Mouse (Mus musculus) CH12F3 (cell line): ENCODE results near the gene Mettl7a2.
"Not testable (repeated sequence)": the region's sequence is repeated elsewhere in the genome, so short reads cannot be mapped to it uniquely, and the experiment has no call there.

ENCODE experiments used
- in situ Hi-C: fragments of 300-500 bp; cut with MboI; formaldehyde crosslinking; loops from 2 replicates; pipeline ENCODE4 v1.14.3; 2020; ENCODE audit warnings: low sequenced_read_pairs

The Mettl7a2 gene

GRCm38 (mm10) chr15:100352711-100353250 lies at the start of gene Mettl7a2, which contains the start of gene Methig1:
Gene Mettl7a2 (plus strand): TSS chr15:100353200.
Gene Methig1 (plus strand): TSS chr15:100353149.
- in situ Hi-C loops = no loop called here

DNA sequence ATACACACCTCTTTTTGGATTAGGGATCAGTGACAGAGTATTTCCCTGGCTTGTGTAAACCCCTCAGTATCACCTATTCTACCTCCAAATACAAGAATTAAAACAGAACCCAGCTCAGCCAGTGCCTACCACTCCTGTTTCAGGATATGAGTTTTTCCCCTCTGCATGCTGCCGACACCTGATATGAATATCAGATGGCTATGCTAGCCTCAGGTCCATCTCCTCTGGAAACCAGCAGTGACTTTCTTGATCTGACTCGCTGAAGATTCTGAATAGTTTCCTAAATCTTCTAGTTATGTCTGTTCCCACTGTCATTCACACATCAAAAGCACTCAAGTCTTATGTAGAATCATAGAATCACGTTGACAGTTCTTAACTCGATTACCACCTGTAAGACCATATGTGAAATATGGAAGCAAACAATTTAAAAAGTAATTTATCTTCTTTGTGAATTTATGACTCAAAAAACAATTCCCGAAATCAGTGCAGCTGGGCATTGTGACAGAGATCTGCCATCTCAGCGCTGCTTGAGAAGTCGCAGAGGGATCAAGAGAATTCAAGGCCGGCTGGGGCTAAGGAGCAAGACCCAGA lies 49.5 kb upstream of the Mettl7a2 start:
- in situ Hi-C loops = no loop called here

DNA sequence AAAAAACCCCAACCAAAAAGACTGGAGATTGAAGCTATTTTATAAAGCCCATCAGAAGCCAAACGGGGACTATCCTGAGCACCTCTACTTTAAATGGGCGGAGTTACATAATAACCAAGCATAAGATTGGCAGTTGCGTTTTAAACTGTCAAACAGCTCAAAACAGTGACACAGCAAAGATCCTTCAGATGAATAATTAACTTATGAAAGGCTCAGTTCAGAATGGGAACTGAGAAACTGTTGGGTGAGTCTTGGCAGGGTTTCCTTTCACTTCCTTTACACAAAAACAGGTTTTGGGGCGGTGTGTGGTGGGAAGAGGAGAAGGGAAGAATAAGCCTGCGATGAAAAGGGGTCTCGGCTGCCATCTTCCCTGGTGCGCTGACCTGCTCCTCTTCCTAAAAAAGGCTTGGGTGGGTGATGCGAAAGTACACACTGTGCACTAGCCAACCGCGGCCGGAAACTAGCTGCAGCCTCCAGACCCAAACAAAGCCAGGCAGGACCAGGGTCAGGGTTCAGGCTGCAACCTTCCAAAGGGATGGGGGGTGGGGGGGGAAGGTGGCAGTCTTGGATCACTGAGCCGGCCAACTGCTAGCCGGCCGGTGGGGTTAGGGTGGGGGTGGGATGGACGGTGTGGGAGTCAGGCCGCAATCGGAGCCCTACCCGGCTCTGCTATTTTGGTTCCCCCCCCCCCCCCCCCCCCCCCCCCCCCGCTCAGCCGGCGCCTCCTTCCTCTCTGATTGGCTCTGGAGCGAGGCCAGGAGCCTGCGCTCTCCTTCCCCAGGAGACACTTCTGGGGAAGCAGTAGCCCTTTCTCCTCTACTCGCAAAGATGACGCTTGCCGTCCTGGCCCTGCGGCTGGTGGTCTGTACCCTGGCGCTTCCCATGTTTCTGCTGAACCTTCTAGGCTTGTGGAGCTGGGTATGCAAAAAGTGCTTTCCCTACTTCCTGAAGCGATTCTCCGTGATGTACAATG lies 48.7 kb upstream of the Mettl7a2 start, which contains the start of gene Mettl7a1:
Gene Mettl7a1 (plus strand): TSS at position 122 of the 973 bp plus-strand sequence.
- in situ Hi-C loops = no loop called here

GRCm38 (mm10) chr15:100306201-100306600 lies 46.8 kb upstream of the Mettl7a2 start:
- in situ Hi-C loops = no loop called here

DNA sequence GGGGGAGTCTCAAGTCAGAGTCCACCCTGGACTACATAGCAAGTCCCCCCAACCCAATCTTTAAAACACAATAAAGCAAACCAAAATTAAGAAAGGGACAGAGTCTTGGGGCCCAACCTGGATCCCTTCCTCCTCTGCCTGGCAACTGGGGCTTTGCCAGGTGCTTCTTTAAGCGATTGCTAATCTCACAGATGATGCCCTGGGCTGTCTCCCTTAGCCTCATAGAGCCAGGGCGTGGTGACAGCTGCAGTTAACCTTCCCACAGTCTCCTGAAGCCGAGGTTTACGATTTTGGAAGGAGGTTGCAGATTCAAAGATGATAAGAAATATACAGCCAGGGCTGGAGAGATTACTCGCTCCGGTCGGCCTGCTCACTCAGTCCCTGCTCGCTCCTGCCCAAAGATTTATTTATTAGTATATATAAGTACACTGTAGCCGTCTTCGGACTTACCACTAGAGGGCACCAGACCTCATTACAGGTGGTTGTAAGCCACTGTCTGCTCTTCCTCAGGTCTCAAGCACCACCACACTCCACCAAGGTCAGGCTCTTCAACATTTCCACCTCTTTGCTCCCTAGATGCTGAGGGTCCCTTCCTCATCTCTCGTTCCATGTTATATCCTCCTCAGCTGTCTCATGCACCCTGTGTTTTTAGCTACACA lies 45.4 kb upstream of the Mettl7a2 start:
- in situ Hi-C loops = not testable (repeated sequence)

DNA sequence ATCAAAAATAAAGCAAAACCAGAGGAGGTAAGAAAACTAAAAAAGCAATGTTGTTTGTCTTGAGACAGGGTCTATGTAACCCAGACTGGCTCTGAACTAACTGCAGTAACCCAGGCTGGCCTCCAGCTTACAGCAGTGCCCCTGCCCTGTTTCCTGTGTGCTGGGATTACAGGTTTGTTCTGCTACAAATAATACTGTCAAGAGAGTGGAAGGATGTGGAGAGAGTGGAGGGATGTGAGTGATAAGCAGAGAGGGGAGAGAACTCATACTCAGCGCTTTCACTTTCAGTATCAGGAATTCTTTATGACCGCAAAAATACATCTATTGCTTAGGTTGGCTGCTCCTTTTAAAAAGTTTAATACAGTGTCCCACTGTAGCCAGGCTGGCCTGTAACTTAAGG lies 40.7 kb upstream of the Mettl7a2 start:
- in situ Hi-C loops = no loop called here

GRCm38 (mm10) chr15:100314448-100315145 lies 38.4 kb upstream of the Mettl7a2 start:
- in situ Hi-C loops = no loop called here

DNA sequence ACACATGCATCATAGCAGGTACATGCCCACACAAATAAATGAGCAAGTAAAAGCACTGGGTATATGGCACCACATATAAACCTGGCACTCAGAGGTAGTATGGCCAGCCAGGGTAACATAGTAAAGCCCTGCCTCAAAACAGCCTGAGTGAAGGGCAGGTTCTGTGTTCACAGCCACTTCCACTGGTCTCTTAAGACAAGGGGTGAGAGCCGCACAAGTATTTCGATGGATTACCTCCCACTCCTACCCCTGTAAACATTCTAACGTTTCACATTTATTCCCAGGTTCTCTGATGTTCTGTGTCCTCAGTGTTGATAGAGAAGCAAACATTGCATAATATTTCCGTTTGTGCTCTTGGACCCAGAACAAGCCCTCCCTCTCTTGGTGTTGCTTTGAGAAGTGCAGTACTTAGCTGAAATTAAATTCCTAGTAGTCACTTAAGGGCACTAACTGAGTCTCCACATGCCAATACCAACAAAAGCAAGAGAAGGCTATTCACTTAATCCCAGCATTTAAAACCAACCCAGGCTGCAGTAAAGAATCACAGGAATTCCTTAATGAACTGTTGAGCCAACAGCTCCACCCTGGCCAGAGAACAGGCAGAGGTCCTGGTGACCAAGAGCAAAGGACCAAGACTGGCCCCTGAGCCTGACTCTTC lies 34.9 kb upstream of the Mettl7a2 start:
- in situ Hi-C loops = not testable (repeated sequence)

DNA sequence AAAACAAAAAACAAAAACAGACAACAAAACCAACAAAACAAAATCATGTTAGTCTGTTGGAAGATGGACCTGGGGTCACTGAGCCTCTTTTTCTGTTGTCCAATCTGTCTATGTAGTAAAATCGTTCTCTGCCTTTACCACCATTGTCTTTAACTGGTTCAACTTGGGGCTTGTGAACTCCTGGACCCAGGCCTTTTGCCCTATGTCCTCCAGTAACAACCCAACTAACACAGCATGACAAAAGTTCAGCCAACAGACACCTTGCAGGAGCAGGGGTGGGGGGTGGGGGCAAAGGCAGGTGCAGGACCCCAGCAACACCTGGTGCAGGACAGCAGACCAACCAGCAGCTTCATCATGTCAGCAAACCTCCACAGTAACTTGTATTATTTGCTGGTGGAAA lies 33.1 kb upstream of the Mettl7a2 start:
- in situ Hi-C loops = no loop called here

- in situ Hi-C loops = no loop called here
Measured at GRCm38 (mm10) chr15:100320295-100320905, 32.6 kb upstream of the Mettl7a2 start.

DNA sequence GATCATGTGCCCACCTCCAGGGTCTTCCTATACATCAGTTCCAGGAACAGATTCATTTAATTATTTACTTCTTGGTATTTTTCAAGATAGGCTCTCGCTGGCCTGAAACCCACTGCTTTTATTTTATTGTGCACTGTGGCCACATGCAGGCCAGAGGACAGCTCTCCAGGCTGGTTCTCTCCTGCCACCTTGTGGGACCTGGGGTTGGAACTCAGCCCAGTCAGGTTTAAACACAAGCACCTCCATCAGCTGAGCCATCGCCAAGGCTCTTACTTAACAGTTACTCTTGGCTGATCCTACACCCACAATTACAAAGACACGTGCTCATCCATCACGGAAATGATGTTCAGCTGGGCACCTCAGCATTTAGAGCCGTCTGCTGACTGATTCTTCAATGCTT lies 31.9 kb upstream of the Mettl7a2 start:
- in situ Hi-C loops = no loop called here

DNA sequence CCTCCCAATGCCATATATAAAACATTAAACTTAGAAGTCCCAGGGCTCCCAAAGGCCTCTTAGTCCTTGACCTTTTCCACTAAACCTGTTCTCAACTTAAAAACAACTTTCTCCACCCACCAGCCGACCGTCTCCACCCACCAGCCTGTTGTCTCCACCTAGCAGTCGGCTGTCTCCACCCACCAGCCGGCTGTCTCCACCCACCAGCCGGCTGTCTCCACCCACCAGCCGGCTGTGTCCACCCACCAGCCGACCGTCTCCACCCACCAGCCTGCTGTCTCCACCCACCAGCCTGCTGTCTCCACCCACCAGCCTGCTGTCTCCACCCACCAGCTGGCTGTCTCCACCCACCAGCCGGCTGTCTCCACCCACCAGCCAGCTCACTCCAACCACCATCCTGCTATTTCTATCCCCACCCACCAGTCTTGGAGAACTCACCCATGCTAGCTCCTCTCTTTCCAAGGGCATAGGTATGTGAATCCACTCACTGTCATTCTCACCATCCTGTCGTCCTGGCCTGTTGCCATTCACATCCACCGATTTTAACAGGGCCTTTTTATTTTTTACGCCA lies 28.9 kb upstream of the Mettl7a2 start:
- in situ Hi-C loops = no loop called here

- in situ Hi-C loops = no loop called here
Measured at GRCm38 (mm10) chr15:100325235-100325634, 27.8 kb upstream of the Mettl7a2 start.

GRCm38 (mm10) chr15:100328089-100328488 lies 24.9 kb upstream of the Mettl7a2 start:
- in situ Hi-C loops = not testable (repeated sequence)

DNA sequence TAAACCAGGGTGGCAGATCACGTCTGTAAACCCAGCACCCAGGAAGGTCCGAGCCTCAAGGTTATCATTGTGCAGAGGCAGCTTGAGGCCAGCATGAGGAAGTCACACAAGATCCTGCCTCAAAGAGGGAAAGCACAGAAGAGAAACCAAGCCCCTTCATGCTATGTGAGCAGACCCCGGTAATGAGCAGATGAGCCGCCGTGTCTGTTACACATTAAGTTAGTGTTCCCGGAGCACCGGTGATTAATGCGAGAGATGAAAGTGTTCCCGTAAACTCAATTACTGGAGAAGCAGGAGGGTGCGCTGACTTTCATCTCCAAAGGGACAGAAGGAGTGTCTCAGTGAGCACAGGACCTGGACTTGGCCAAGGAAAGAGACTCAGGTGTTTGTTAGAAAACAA lies 23.7 kb upstream of the Mettl7a2 start:
- in situ Hi-C loops = not testable (repeated sequence)

GRCm38 (mm10) chr15:100330739-100331138 lies 22.3 kb upstream of the Mettl7a2 start:
- in situ Hi-C loops = no loop called here

DNA sequence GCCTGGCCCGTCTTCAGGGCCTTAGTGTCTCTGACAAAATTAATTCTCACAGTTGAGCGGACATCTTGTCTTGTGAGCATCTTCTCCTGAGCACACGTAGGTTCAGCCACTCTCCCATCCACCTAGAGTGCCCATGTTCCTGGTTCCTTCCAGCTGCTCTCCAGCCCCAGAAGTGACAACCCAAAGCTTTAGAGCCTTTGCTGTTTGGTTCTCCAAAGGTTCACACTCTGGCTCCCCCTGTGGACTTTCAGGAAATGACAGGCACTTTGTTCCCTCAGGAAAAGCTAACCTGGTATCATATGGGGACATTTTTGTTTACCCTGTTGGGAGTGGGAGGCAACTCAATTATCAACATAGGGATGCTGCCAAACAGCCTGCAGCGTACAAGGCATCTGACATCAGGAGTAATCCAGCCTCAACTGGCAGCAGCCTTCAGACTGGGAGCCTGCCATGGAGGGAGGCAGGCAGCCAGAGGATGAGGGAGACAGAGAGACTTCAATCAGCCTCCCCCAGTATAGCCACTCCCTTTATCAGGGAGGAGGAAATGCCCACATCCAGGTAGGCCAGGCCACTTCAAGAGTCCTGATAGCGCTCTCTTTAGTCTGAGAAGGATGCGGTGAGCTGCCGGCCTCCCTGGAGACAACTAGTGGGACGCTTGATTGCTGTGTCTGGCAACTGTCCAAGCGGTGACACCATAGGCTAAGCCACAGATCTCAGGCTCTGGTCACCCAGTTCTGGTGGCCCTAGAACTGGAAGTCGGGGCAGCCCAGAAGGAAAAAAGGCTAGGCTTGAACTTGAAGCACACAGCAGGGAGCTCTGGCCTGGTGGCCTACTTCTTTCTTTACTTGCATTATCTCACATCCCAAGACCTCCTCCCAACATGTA lies 20.7 kb upstream of the Mettl7a2 start:
- in situ Hi-C loops = not testable (repeated sequence)

DNA sequence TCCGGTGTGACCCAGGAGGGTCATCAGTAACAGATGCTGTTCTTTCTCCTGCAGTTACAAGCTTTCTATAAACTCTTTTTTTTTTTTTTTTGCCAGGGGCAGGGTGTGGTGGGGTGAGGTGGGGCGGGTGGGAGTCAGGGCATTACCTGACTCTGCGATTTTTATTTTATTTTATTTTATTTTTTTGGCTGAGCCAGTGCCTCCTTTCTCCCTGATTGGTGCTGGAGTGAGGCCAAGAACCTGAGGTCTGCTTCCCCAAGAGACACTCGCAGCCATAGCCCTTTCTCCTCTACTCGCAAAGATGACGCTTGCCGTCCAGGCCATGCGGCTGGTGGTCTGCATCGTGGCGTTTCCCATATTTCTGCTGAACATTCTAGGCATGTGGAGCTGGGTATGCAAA lies 18.4 kb upstream of the Mettl7a2 start, which contains the start of gene Mettl7a3:
Gene Mettl7a3 (plus strand): TSS at position 301 of the 400 bp plus-strand sequence.
- in situ Hi-C loops = no loop called here
